8 mouse cellular contexts compared by ENCODE assay signal in the genomic region with DNA sequence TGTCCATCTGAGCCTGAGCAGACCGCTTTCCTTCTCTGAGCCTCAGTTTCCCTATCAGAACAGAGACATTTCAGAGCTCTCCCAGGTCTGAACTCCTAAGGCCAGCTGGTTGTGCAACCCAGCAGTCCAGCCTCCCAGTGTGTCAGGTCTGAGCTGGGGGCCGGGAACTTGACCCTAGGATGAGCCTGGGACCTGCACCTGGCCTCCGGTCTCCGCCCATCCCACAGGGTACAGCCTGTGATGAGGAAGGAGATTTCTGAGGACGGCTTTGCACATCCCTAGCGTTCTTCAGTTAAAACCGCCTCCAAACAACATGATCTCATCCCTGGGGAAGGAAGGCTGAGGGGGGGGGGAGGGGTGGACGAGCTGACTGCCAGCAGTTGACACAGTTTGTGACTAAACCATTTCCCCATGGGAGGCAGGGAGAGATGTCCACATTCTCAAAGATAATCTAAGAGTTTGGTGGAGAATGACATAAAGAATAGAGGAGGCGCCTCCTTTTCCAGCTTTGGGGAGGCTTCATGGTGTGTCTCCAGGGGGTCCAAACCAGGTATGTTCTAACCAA. TPM values are rescaled to one million over a fixed set of nuclear protein-coding genes. Genes with fewer than 3 reads are reported as not detected.
DNase-seq lines count a peak whose midpoint lies in the region; ATAC-seq lines count a peak whose summit lies in the region.

No protein-coding gene starts in this region.

- no peak overlapping the region for H3K9ac ChIP-seq in midbrain, embryonic 12.5 days (replicated peaks)
- no peak overlapping the region for H3K9ac ChIP-seq in hindbrain, embryonic 12.5 days
- H3K9ac ChIP-seq in stomach, embryonic 15.5 days: no peak overlapping the region

- DNase-seq in frontal cortex, postnatal 14 days (ENCODE audit: low spot score in 2 of 2): no peak
- no peak for DNase-seq in midbrain, embryonic 10.5 days (ENCODE audit: low spot score)
- DNase-seq in urinary bladder, postnatal 14 days (ENCODE audit: low spot score): no peak

- H3K36me3 ChIP-seq in midbrain, embryonic 12.5 days: no peaks in the 10 kb centered on the region
- no peaks in the 10 kb centered on the region for H3K36me3 ChIP-seq in midbrain, embryonic 10.5 days
- no peaks in the 10 kb centered on the region for H3K36me3 ChIP-seq in hindbrain, embryonic 12.5 days
- no peaks in the 10 kb centered on the region for H3K36me3 ChIP-seq in stomach, embryonic 15.5 days

- H3K27ac ChIP-seq in midbrain, embryonic 12.5 days (replicated peaks): 0 out of 2 replicates have a peak overlapping the region, but pooled peaks have one; percentile 10
- no peak overlapping the region; the same call in 1 of the 2 replicates for H3K27ac ChIP-seq in midbrain, embryonic 10.5 days (replicated peaks)
- H3K27ac ChIP-seq in hindbrain, embryonic 12.5 days: 0 out of 2 replicates have a peak overlapping the region, but pooled peaks have one; percentile 3
- no peak overlapping the region for H3K27ac ChIP-seq in stomach, embryonic 15.5 days

- peak; percentile 73 for ATAC-seq in frontal cortex, adult (ENCODE audit: low TSS enrichment)
- ATAC-seq in midbrain, embryonic 12.5 days (ENCODE audit: low FRiP score, low read depth): 0 out of 2 replicates have a peak, but pooled peaks have one; percentile 49
- peak; percentile 30; the same call in 1 of the 2 replicates for ATAC-seq in hindbrain, embryonic 12.5 days (ENCODE audit: low FRiP score)
- 0 out of 2 replicates have a peak, but pooled peaks have one; percentile 23 for ATAC-seq in stomach, embryonic 15.5 days (ENCODE audit: insufficient read depth, low FRiP score, low read depth)
- ATAC-seq in megakaryocyte progenitor cell, adult 5-6 weeks (replicated peaks; ENCODE audit: poor library complexity): no peak

- 58% methylated on average over 9 of the region's 9 CpGs for WGBS in midbrain, embryonic 12.5 days
- WGBS in midbrain, embryonic 10.5 days: 67% methylated on average over 9 of the region's 9 CpGs
- WGBS in hindbrain, embryonic 12.5 days: 53% methylated on average over 9 of the region's 9 CpGs
- WGBS in stomach, embryonic 15.5 days: 44% methylated on average over 9 of the region's 9 CpGs

- H3K4me2 ChIP-seq in midbrain, embryonic 12.5 days (replicated peaks): 0 out of 2 replicates have a peak overlapping the region, but pooled peaks have one; percentile 7
- no peak overlapping the region for H3K4me2 ChIP-seq in hindbrain, embryonic 12.5 days (replicated peaks)
- 0 out of 2 replicates have a peak overlapping the region, but pooled peaks have one; percentile 8 for H3K4me2 ChIP-seq in stomach, embryonic 15.5 days

- no peaks in the 10 kb centered on the region for H3K27me3 ChIP-seq in midbrain, embryonic 12.5 days
- H3K27me3 ChIP-seq in midbrain, embryonic 10.5 days (ENCODE audit: low read depth, poor library complexity, severe bottlenecking): no peaks in the 10 kb centered on the region
- no peaks in the 10 kb centered on the region for H3K27me3 ChIP-seq in hindbrain, embryonic 12.5 days
- no peaks in the 10 kb centered on the region for H3K27me3 ChIP-seq in stomach, embryonic 15.5 days (replicated peaks)

- no peak overlapping the region for H3K4me3 ChIP-seq in midbrain, embryonic 12.5 days
- H3K4me3 ChIP-seq in midbrain, embryonic 10.5 days: no peak overlapping the region
- no peak overlapping the region for H3K4me3 ChIP-seq in hindbrain, embryonic 12.5 days
- H3K4me3 ChIP-seq in stomach, embryonic 15.5 days (replicated peaks): no peak overlapping the region

- peaks cover 28% of the 10 kb centered on the region for H3K4me1 ChIP-seq in midbrain, embryonic 12.5 days
- peaks cover 37% of the 10 kb centered on the region for H3K4me1 ChIP-seq in midbrain, embryonic 10.5 days
- peaks cover 25% of the 10 kb centered on the region for H3K4me1 ChIP-seq in hindbrain, embryonic 12.5 days
- peaks cover 16% of the 10 kb centered on the region; the same call in 1 of the 2 replicates for H3K4me1 ChIP-seq in stomach, embryonic 15.5 days

- no peaks in the 10 kb centered on the region for H3K9me3 ChIP-seq in midbrain, embryonic 12.5 days
- H3K9me3 ChIP-seq in midbrain, embryonic 10.5 days (replicated peaks): no peaks in the 10 kb centered on the region
- no peaks in the 10 kb centered on the region for H3K9me3 ChIP-seq in hindbrain, embryonic 12.5 days (replicated peaks)
- H3K9me3 ChIP-seq in stomach, embryonic 15.5 days: no peaks in the 10 kb centered on the region

RNA-seq across cellular contexts. Expression of gene Znfx1, which starts 16.2 kb away (rescaled TPM):
- polyA plus RNA-seq in midbrain, embryonic 12.5 days (2016; fragmentation: Nextera tagmentation; extraction: Ambion mirVana): 9.0 and 9.6 TPM in 2 replicates
- 5.5 and 7.0 TPM in 2 replicates for polyA plus RNA-seq in midbrain, embryonic 10.5 days (2016; fragmentation: Nextera tagmentation; extraction: Ambion mirVana)
- 9.4 and 9.7 TPM in 2 replicates for polyA plus RNA-seq in hindbrain, embryonic 12.5 days (2016; fragmentation: Nextera tagmentation; extraction: Ambion mirVana)
- polyA plus RNA-seq in stomach, embryonic 15.5 days (2015; fragmentation: Nextera tagmentation; extraction: Ambion mirVana): 7.9 TPM in 2 replicates
- total RNA-seq in megakaryocyte progenitor cell, adult 5-6 weeks (2015): 14.9 and 18.2 TPM in 2 replicates
- total RNA-seq in megakaryocyte progenitor cell, adult 5-6 weeks (2017): 25.3 and 26.1 TPM in 2 replicates

Comparison
In these comparisons a context has a peak if more than half of its experiments do, and no peak if none do; other contexts are left out.
1. H3K27ac ChIP-seq: peak in midbrain, embryonic 12.5 days (single experiment) and hindbrain, embryonic 12.5 days (single experiment); none in midbrain, embryonic 10.5 days (single experiment) and stomach, embryonic 15.5 days (single experiment).